Mouse (Mus musculus) MEL (cell line): ENCODE results near the gene Ube2o.

Source experiments
- CTCF ChIP-seq, 3 experiments: IDR thresholded peaks in 2 of 3; conservative IDR thresholded peaks in 1 of 3; 2 replicates each; pipeline ENCODE4 v1.5.1; 2011 to 2012; ENCODE audit warnings: low read length in 3 of 3, low read depth in 2 of 3, mild to moderate bottlenecking in 2 of 3, improper control_type of control experiment in 1 of 3, inconsistent platforms in 1 of 3, mixed read lengths in 1 of 3, moderate library complexity in 1 of 3; ENCODE audit not compliant: control insufficient read depth in 1 of 3, insufficient read depth in 1 of 3, poor library complexity in 1 of 3, severe bottlenecking in 1 of 3
- E2F4 ChIP-seq: IDR thresholded peaks from 2 replicates; pipeline ENCODE4 v1.6.1; 2011; ENCODE audit warnings: low read depth, low read length, improper control_type of control experiment, borderline replicate concordance

DNA sequence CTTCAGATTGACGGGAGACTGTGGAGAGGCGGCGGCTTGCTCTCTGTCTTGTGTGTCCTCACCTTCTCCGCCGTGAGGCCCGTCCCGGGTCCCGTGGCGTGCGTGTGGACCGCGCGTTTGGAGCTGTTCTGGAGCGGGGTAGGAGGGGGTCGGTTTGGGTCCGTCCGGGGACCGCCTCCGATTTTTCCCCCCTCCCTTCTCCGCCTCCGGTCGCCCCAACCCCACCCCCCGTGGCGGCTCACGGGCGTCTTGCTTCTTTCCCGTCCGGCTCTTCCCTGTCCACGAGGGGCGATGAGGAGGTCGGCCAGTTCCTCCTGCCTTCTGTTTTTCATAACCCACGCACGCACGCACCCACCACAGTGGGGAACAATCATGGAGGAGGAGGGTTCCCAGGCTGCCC is 82.7 kb downstream of the Ube2o start:
- TF ChIP-seq CTCF (IDR thresholded peaks at IDR 0.05 in 2 of 3, conservative IDR thresholded peaks at IDR 0.05 in 1 of 3; ENCODE audit: control insufficient read depth in 1 of 3, insufficient read depth in 1 of 3, low read depth in 2 of 3, low read length in 3 of 3, poor library complexity in 1 of 3, severe bottlenecking in 1 of 3) = no peak
- no peak for TF ChIP-seq E2F4
